Mouse (Mus musculus) erythroid progenitor cell, adult 5-6 weeks (primary cell): Measurements from ENCODE around the gene Cd99l2. TPM values are rescaled to one million over a fixed set of nuclear protein-coding genes. Genes with fewer than 3 reads are reported as not detected.
A peak's percentile ranks its signal among the peaks of the same experiment; 100 is the strongest.

Source experiments
- ATAC-seq: replicated peaks from 2 replicates; pipeline ENCODE4 v1.8.0; 2016; ENCODE audit warnings: moderate number of reproducible peaks, mild to moderate bottlenecking, moderate TSS enrichment, inconsistent platforms; ENCODE audit not compliant: poor library complexity, low FRiP score, severe bottlenecking
- total RNA-seq, 2 experiments: library from RNA; stranded (forward) in 1 of 2; stranded (reverse) in 1 of 2; fragments of 150-400 nt in 1 of 2; fragments of 186-747, 209-891 nt in 1 of 2; gene quantifications; 2 replicates each; pipeline versions ENCODE4 v1.2.3 to v1.2.4; 2015 to 2017; ENCODE audit warnings: low replicate concordance in 2 of 2

Gene Cd99l2
- total RNA-seq, 2 experiments from 2014 or later = 15.3 to 21.4 TPM

- ATAC-seq = peak; percentile 100
Measured at GRCm38 (mm10) chrX:71474296-71474956, 18.2 kb downstream of the Cd99l2 start.

- peak; percentile 87 for ATAC-seq
Measured at GRCm38 (mm10) chrX:71468639-71469295, 23.9 kb downstream of the Cd99l2 start.

DNA sequence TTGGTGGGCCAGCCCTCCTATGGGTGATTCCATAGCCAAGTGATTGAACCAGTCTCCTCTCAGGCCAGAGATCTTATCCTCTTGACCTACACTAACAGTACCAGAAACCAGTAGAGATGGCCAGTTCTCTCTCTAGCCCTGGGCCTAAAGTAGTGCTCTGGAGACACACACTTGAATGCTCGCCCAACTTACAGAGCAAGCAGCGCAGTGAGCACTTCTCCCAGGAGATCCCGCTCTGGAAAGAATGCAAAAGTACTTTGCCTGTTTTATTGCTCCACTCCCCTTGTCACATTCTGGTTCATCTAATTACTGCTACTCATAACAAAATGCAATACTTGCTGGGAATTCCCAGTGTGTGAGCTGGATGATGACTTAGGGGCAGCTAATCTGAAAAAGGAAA is 25.2 kb downstream of the Cd99l2 start:
- ATAC-seq = no peak

DNA sequence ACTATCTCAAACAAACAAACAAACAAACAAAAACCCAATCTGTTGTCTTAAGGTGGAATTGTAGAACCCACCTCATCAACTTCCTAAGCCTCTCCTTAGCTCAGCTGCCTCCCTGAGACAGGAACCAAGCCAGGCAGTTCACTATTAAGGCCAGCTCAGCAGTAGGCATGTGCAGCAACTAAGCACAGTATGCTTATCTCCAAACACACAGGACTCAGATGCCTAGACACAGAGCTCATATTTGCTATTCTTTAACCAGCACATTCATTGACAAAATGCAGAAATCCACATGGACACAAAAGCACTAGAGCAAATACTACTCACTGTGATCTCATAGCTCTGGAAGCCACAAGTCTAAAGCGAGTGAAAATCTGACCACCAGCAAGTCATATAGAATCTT is 27.2 kb downstream of the Cd99l2 start:
- no peak for ATAC-seq

DNA sequence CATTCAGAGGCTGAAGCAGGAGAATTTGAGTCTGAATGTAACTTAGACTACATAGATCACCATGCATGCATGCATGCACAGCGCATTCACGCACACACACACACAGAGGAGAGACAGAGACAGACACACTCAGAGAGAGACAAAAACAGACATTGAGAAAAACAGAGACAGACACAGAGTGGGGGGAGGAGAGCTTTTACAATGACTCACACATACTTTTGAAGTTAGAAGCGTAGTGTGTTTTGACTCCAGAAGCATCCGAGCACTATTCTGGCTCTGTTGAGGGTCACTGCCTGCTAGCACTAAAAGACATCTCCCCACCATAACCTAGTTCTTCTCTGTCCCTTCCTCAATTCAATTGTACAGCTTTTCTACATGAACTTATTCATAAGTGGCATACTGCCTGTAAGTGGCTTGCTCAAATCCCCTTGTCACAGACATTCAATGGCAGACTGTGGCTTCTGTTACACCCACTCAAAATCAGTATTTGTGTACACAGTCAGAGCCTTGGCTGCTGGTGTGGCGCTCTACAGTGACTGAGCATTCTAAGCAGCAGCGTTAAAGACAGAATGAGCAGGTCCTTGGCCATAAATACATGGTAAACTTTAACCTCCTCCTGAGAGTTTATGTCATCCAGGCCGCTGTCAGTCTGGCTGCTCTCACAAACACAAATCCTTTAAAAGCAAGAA is 28.4 kb downstream of the Cd99l2 start:
- ATAC-seq = no peak

DNA sequence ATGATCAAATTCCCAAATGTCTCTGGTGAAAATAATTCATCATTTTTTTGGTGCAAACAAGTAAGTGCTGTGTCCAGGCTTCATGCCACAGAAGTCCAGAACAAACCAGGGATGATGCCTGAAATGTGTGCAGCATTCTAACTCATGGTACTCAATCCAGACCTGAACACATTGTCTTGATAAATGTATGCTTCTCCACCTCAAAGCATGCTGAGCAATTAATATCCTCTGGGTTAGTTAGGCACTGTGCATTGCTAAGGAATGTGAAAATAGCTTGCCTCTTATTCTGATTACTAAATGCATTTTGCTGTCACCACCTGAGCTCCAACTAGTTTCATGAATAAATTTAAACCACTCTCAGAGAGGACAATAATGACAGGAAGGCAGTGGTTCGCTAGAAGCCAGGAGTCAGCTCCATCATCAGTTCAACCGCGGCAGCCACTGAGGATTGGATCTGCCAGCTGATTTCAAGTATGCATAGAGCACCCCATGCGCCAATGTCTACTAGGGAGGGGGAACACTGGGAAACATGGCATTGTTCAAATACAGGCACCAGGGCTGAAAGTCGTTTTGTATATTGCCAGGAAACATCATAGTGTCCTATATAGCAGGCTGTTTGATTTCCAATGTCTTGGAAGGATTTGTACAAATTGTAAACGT is 36.4 kb downstream of the Cd99l2 start:
- ATAC-seq = no peak

DNA sequence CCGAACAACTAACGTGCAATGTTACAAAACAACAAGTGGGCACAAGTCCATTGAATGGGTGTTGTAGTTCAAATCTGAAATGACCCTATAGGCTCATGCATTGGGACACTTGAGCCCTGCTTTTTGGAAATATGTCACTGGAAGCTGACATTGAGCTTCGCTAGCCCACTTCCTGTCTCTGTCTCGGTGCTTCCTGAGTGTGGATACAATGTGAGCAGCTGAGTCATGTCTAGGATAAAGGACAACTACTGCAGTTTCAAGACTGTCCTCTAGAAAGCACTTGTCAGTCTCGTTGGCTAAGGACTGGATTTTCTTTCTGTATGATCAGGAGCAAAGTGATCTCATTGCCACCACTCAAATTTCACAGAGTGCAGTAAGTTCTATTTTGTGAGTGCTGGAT is 49.7 kb downstream of the Cd99l2 start:
- no peak for ATAC-seq

DNA sequence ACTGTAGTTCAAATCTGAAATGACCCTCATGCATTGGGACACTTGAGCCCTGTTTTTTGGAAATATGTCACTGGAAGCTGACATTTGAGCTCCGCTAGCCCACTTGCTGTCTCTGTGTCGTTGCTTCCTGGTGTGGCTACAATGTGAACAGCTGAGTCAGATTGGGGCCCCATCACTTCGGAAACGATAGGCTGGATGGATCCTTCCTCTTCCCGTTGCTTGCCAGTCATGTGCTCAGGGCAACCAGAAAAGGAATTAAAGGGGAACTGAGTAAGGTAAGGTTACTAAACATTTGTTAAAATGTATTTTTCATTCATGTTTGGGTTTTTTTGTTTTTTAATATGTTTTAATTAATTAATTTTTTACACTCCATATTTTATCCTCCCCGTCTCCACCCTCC is 53.2 kb downstream of the Cd99l2 start:
- no peak for ATAC-seq

GRCm38 (mm10) chrX:71435542-71435941 is 57.1 kb downstream of the Cd99l2 start:
- ATAC-seq = no peak

DNA sequence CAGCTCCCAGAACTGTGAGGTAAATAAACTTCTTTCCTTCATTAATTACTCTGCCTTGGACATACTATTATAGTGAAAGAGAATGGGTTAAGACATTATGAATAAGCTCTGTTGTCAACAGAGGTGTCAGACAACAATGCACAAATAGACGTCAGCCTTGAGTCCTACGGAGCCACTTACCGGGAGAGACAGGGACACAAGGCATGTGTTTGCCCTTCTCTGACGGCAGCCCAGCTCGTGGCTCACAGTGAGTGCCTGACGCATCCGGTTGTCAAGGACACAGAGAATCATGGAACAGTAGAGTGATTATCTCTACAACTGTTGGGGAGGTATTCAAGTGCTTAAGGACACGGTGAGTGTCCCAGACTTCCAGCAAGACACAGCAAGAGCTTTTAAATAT is 57.8 kb downstream of the Cd99l2 start:
- ATAC-seq = no peak

DNA sequence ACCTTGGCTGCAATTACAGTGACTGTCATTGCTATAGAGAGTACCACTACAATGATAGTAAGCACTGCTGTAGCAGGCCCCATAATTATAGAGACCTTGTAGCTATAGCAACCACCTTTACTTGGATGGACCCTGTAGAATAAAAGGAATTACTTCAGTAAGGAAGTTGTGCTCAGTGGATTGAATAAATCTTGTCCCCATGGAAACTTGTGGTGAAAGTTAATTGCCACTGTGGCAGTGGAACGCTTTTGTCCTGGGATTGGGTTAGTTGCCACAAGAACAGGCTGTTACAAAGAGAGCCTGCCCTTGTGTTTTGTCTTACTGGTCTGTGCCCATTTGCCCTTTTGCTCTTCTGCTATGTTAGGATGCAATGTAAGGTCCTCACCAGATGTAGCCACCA is 58.2 kb downstream of the Cd99l2 start:
- no peak for ATAC-seq

DNA sequence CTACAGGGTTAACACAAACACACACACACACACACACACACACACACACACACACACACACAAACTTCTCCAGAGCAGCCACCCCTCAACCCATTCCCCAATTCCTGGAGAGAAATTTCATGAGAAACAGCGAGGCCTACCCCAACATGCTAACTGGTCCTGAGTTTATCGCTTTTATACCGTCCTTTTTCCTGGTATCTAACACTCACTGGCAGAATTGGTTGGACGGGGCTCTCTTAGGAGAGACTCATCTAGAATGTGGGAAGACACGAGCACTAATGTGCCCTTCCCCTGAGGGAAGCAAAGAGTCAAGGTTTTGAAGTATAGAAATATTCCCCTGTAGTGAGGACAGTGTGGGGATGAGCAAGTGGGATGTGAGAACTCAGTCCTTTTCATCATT is 61.7 kb downstream of the Cd99l2 start:
- ATAC-seq = no peak

DNA sequence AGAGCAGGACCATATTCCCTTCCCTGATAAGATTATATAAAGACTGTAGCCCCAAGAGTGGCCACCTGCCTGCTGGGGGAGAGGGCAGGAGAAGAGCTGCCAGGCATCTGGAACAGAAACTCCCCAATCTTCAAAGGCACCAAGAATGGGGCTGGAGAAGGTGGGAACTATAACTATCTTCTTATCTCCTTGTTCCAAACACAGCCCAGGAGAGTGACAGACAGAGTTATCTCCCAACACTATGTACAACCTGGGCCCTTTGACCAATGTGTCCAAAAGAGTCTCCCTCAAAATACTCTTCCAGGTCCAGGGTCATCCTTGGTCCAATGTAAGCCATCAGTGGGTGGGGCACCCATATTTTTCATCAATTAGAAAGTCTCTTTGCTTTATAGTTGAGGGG is 65.2 kb downstream of the Cd99l2 start:
- ATAC-seq = no peak

DNA sequence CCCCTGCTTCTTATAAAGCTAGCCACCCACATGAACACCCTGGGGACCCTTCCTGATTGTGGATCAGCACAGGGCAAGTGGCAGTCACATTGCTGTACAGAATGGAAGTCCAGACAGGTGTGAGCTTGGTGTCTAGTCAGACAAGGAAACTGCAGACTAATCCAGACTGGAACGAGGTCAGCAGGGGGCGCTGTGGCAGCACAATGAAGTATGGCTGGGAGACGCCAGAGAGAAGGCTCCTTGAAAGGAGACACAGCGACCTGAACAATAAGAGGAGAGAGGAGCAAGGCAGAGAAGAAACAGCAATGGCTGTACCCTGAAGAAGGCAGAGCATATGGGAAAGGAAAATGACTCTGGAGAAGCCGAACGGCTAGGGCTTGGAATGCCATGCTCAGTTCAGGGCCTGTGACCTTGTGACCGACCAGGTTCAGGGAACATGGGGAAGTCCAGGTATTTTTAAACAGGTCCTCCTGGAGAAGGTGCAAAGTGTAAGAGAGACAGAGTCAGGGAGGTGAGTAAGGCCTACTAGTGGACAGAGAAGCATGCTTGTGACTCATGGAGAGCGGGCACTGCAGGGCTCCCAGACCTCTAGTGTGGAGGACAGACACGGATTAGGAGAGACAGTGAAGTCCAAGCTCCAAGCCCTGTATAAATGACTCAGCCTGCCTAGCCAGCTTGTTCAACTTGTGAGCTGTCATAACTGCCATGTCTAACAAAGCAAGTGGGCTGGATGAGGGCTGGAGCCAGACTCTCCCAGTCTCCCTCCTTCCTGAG is 66.7 kb downstream of the Cd99l2 start:
- ATAC-seq = peak; percentile 67; the same call in 1 of the 2 replicates

GRCm38 (mm10) chrX:71424852-71425251 is 67.8 kb downstream of the Cd99l2 start:
- ATAC-seq = no peak

- no peak for ATAC-seq
Measured at GRCm38 (mm10) chrX:71413616-71414015, 79.0 kb downstream of the Cd99l2 start.

DNA sequence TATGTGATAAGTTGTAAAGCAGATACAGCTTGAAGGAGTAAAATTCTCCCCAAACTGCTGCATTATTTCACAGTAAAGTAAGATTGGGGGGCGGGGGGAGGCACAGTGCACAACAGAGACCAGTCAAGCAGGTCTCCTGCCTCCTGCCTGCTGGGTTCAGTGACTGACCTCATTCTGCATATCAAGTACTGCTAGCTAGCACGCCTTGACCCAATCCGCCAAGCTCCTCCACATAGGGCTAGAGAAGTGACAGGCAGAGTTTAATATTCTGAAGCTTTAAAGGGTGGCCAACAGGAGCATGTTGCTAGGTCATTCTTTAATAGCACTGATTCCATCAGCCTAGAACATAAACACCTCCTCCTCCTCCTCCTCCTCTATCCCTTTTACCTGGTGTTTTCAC is 79.9 kb downstream of the Cd99l2 start:
- no peak for ATAC-seq

- ATAC-seq = no peak
Measured at GRCm38 (mm10) chrX:71408386-71408785, 84.3 kb downstream of the Cd99l2 start.

DNA sequence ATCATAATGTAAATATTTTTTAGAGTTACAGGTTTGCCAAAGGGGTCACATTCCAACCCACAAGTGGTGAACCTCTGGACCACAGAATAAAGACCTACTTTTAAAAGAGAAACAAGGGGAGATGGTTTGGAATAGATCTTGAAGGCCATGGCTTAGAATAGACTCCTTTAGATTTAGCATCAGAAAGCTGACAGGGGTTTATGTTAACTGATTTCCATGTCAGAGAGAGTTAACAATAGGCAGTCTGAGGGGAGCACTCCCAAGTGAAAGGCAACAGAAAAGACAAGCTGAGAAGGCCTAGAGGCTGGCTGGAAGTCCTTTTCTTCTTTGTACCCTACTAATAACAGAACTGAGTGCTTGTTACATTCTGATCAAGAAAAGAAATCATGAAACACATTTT is 86.4 kb downstream of the Cd99l2 start:
- ATAC-seq = no peak

GRCm38 (mm10) chrX:71396326-71396725 is 96.3 kb downstream of the Cd99l2 start:
- no peak for ATAC-seq
